Mouse (Mus musculus) ES-Bruce4 (cell line): Measurements from ENCODE around the gene Pld1.

ENCODE experiments used
- CTCF ChIP-seq: IDR thresholded peaks from one replicate; pipeline ENCODE4 v1.8.1; 2011; ENCODE audit warnings: low read depth, low read length
- POLR2A ChIP-seq: IDR thresholded peaks from one replicate; pipeline ENCODE4 v1.8.1; 2011; ENCODE audit warnings: low read length; ENCODE audit not compliant: insufficient read depth

GRCm38 (mm10) chr3:28170911-28171618, 232.6 kb downstream of the Pld1 start:
- TF ChIP-seq CTCF, result peak; percentile 21
- no peak for TF ChIP-seq POLR2A
